Mouse (Mus musculus) E14TG2a.4 (cell line): ENCODE results near the gene Gm13277.
"Not testable (repeated sequence)": the region's sequence is repeated elsewhere in the genome, so short reads cannot be mapped to it uniquely, and the experiment has no call there.

Experiments
- H3K27me3 ChIP-seq: 2 replicates; pipeline ENCODE4 v1.6.1; 2014; ENCODE audit warnings: low read length, control low read depth; ENCODE audit not compliant: insufficient read depth
- H3K36me3 ChIP-seq: 2 replicates; pipeline ENCODE4 v1.6.1; 2014; ENCODE audit warnings: low read length, control low read depth; ENCODE audit not compliant: insufficient read depth
- H3K4me1 ChIP-seq: replicated peaks from 2 replicates; pipeline ENCODE4 v1.6.1; 2014; ENCODE audit warnings: low read depth, low read length, control low read depth
- H3K4me3 ChIP-seq: replicated peaks from 2 replicates; pipeline ENCODE4 v1.5.1; 2014; ENCODE audit warnings: mild to moderate bottlenecking, low read length
- H3K9me3 ChIP-seq: 2 replicates; pipeline ENCODE4 v1.6.1; 2014; ENCODE audit warnings: low read length, control low read depth
- CTCF ChIP-seq: conservative IDR thresholded peaks from 2 replicates; pipeline ENCODE4 v1.5.1; 2014; ENCODE audit warnings: low read length
- NANOG ChIP-seq: IDR thresholded peaks from 2 replicates; pipeline ENCODE4 v1.6.1; 2014; ENCODE audit warnings: borderline replicate concordance, low read length, mixed read lengths
- POU5F1 ChIP-seq: IDR thresholded peaks from 2 replicates; pipeline ENCODE4 v1.6.1; 2014; ENCODE audit warnings: low read length, borderline replicate concordance

Gm13277 gene

GRCm38 (mm10) chr4:88802954-88803353 lies 14.5 kb downstream of the Gm13277 start, which contains the start of gene Gm13287:
TSS of gene Gm13287 (plus strand) at chr4:88803254.
- not testable (repeated sequence) for H3K9me3 ChIP-seq, H3K36me3 ChIP-seq, H3K4me3 ChIP-seq, H3K4me1 ChIP-seq
- H3K27me3 ChIP-seq = peaks cover 16% of the 10 kb centered on the region

GRCm38 (mm10) chr4:88805231-88805630 lies 16.8 kb downstream of the Gm13277 start, which contains the start of gene Gm13288:
TSS of gene Gm13288 (plus strand) at chr4:88805531.
- not testable (repeated sequence) for H3K4me1 ChIP-seq, H3K4me3 ChIP-seq, H3K9me3 ChIP-seq, H3K36me3 ChIP-seq
- H3K27me3 ChIP-seq = peaks cover 19% of the 10 kb centered on the region

- H3K4me3 ChIP-seq, H3K4me1 ChIP-seq, H3K9me3 ChIP-seq, H3K36me3 ChIP-seq: not testable (repeated sequence)
- H3K27me3 ChIP-seq = peaks cover 24% of the 10 kb centered on the region
Measured at GRCm38 (mm10) chr4:88805761-88806160, 17.3 kb downstream of the Gm13277 start.

GRCm38 (mm10) chr4:88815928-88816327 lies 27.5 kb downstream of the Gm13277 start, which contains the start of gene Ifna7:
TSS of gene Ifna7 (plus strand) at chr4:88816228.
- Histone ChIP-seq H3K4me3 (no peak within 1 kb of the TSS), H3K4me1 (no peaks in the 10 kb centered on the region), H3K27me3 (peaks cover under 1% of the 10 kb centered on the region; the same call in 1 of the 2 replicates), H3K36me3 (no peaks in the 10 kb centered on the region), H3K9me3 (no peaks in the 10 kb centered on the region)
- TF ChIP-seq CTCF (no peak), POU5F1 (no peak), NANOG (no peak)

GRCm38 (mm10) chr4:88819659-88820058 lies 31.2 kb downstream of the Gm13277 start, which contains the start of gene Ifna11:
TSS of gene Ifna11 (plus strand) at chr4:88819959.
- Histone ChIP-seq H3K4me3 (no peak within 1 kb of the TSS), H3K9me3 (no peaks in the 10 kb centered on the region), H3K27me3 (no peaks in the 10 kb centered on the region), H3K4me1 (no peaks in the 10 kb centered on the region), H3K36me3 (no peaks in the 10 kb centered on the region)
- TF ChIP-seq POU5F1 = no peak
- no peak for TF ChIP-seq CTCF
- TF ChIP-seq NANOG = no peak

GRCm38 (mm10) chr4:88822995-88823394 lies 34.6 kb downstream of the Gm13277 start:
- H3K4me3 ChIP-seq = no peak overlapping the region
- H3K4me1 ChIP-seq = no peaks in the 10 kb centered on the region
- H3K9me3 ChIP-seq = no peaks in the 10 kb centered on the region
- TF ChIP-seq NANOG (no peak), CTCF (peak; percentile 46)
- no peaks in the 10 kb centered on the region for H3K27me3 ChIP-seq
- no peaks in the 10 kb centered on the region for H3K36me3 ChIP-seq

GRCm38 (mm10) chr4:88827116-88827515 lies 38.7 kb downstream of the Gm13277 start, which contains the start of gene Ifna6:
TSS of gene Ifna6 (plus strand) at chr4:88827416.
- H3K36me3 ChIP-seq, H3K4me1 ChIP-seq, H3K9me3 ChIP-seq: not testable (repeated sequence)

GRCm38 (mm10) chr4:88830523-88830922 lies 42.1 kb downstream of the Gm13277 start:
- Histone ChIP-seq H3K36me3 (no peaks in the 10 kb centered on the region), H3K4me3 (no peak overlapping the region), H3K9me3 (peaks cover 7% of the 10 kb centered on the region), H3K27me3 (no peaks in the 10 kb centered on the region), H3K4me1 (no peaks in the 10 kb centered on the region)
- TF ChIP-seq NANOG = no peak
- peak; percentile 55 for TF ChIP-seq CTCF

More at GRCm38 (mm10) chr4:88827116-88827515, 38.7 kb downstream of the Gm13277 start, which contains the start of gene Ifna6:
- not testable (repeated sequence) for H3K27me3 ChIP-seq, H3K4me3 ChIP-seq

GRCm38 (mm10) chr4:88835225-88835624 lies 46.8 kb downstream of the Gm13277 start, which contains the start of gene Ifna5:
TSS of gene Ifna5 (plus strand) at chr4:88835525.
- H3K36me3 ChIP-seq, H3K9me3 ChIP-seq, H3K27me3 ChIP-seq, H3K4me3 ChIP-seq, H3K4me1 ChIP-seq: not testable (repeated sequence)
